Mouse (Mus musculus) small intestine, adult 2 months (tissue): Measurements from ENCODE around the gene Sim1. TPM values are rescaled to one million over a fixed set of nuclear protein-coding genes. Genes with fewer than 3 reads are reported as not detected.

Source experiments
- H3K27ac ChIP-seq: fragments of 200-500 bp; 2 replicates; pipeline ENCODE4 v1.5.1; 2012; ENCODE audit warnings: low read depth, low read length, control low read depth, inconsistent platforms; ENCODE audit not compliant: insufficient read depth
- H3K27me3 ChIP-seq: fragments of 200-500 bp; 2 replicates; pipeline ENCODE4 v1.6.1; 2012; ENCODE audit warnings: mild to moderate bottlenecking, moderate library complexity, low read length, inconsistent platforms; ENCODE audit not compliant: control insufficient read depth, insufficient read depth
- H3K36me3 ChIP-seq: fragments of 200-500 bp; 2 replicates; pipeline ENCODE4 v1.6.1; 2012; ENCODE audit warnings: mild to moderate bottlenecking, low read length, control low read depth, inconsistent platforms; ENCODE audit not compliant: control insufficient read depth, insufficient read depth
- H3K4me1 ChIP-seq: fragments of 200-500 bp; 2 replicates; pipeline ENCODE4 v1.6.1; 2012; ENCODE audit warnings: low read length, inconsistent platforms, mixed read lengths; ENCODE audit not compliant: control insufficient read depth, insufficient read depth, insufficient read length
- H3K4me3 ChIP-seq: fragments of 200-500 bp; 2 replicates; pipeline ENCODE4 v1.5.1; 2012; ENCODE audit warnings: low read depth, mild to moderate bottlenecking, control low read depth, inconsistent platforms, low read length, moderate library complexity
- CTCF ChIP-seq: fragments of 200-500 bp; IDR thresholded peaks from 2 replicates; pipeline ENCODE4 v1.5.1; 2012; ENCODE audit warnings: low read depth, mild to moderate bottlenecking, control low read depth, inconsistent platforms, low read length, moderate library complexity, mixed read lengths; ENCODE audit not compliant: insufficient replicate concordance, insufficient read length; ENCODE audit errors: extremely low read depth
- POLR2A ChIP-seq: fragments of 200-500 bp; IDR thresholded peaks from 2 replicates; pipeline ENCODE4 v1.6.1; 2012; ENCODE audit warnings: low read depth, mild to moderate bottlenecking, control low read depth, inconsistent platforms, low read length, moderate library complexity
- WGBS: fragments of 180-500 bp; shearing (Covaris S2); methylation state at CpG from one replicate; pipeline ENCODE4 v1.1.7; 2018; 5-methylcytosine and 5-hydroxymethylcytosine counted together
- polyA plus RNA-seq: library from polyadenylated mRNA; depleted of rRNA; stranded (reverse); fragments of >200 nt; gene quantifications from 2 replicates; pipeline ENCODE4 v1.2.3, GENCODE M21; 2012

Sim1 gene
- polyA plus RNA-seq, 1 experiment: not detected

DNA sequence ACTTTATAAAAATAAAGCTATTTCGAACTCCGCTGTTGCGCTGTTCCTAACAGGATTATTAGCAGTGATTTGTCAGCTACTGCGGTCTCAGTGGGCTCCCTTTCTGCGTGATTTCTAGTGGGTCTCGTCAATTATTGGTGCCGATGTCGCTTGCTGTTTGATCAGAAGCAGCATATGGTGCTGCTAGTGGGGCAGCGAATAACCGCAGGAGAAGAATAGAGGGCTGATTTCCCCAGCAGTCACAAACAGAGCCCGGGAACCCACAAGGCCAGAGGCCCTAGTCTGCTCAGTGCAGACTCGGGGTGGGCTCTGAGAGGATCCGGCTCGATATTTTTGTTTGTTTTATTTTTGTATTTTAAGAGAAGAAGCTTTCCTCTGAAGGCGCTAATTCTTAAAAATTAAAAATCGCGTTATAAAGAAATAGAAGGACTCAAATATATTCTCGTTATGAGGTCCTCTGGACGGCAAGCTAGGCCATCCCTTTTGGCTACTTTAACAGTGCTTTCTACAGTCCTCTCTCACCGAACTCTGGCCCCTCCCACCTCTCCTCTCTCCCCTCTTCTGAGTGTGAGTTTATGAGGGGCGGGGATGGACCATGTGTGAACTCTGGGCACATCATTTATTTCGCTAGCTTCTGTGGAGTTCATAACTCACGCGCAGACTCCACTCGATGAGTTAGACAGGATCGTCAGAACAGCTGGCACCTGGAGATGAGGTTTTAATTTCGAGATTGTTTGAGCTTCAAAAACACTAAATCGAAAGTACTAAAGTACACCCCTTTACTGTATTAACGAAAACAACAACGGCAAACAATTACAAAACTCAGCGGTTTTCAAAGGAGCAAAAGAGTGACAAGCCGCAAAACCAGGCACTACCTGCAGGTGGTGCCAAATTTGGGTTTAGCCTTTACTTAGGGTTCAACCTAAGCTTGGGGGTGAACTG, 3.2 kb downstream of the Sim1 start:
- H3K4me1 ChIP-seq: peaks cover 10% of the 10 kb centered on the region
- no peaks in the 10 kb centered on the region for H3K36me3 ChIP-seq
- no peak for TF ChIP-seq CTCF
- peaks cover 71% of the 10 kb centered on the region for H3K27me3 ChIP-seq
- WGBS: 8% methylated on average over 32 of the region's 32 CpGs
- H3K27ac ChIP-seq: no peak overlapping the region
- H3K4me3 ChIP-seq: no peak overlapping the region

DNA sequence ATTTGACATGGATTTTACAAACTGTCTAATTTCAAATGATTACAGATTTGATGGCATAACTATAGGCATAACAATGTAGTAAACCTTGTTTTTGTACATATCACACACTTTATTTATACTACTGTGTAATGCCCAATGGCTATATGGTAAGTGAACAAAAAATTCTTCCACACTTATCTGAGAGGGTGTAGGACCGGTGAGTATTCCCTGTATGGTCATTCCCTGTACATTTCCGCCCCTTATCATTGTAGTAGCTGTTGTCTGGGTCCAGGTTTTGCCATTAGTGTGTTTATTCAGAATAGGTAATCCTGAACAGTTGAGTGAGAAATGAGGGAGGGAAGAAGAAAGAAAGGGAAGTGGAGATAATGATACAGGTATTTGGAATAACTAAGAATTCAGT, 4.1 kb downstream of the Sim1 start:
- H3K4me3 ChIP-seq: no peak overlapping the region

DNA sequence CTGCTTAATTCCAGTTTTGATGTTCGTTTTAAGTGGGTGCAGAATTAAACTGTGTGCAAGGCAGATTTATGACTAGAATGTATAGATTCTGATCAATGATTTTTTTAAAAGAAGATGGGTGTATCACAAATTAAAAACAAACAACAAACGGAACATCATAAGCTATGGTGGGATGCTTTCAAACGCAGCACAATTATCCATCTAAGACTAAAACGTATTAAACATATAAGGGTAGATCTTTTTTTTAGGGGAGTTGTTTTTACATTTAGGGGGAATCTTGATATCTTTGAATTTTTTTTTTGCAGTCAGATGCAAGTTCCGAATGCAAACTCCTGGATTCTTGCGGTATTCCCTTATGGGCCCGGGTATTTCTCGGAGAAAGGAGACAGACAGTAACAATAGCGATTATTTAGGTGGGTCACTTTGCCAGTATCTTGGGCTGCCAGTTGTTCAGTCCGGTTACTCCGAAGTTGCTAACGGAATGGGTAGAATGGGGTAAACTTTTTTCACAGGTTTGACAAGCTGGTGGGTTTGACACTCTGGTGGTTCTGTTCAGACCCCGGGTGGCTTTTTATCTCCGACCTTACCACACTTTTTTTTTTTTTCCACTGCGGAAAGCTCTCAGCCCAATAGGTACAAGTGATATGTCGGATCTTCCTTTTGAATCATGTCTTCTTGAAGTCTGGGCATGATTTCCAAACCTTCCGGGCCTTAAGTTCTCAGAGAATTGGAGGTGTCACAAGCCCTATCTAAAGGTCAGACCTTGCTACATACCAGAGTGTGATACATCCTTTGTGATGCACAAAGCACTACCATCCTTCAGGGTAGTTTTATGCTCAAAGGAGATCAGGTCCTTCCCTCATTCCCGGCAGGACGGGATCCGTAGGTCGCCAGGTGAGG, 5.5 kb downstream of the Sim1 start:
- no peak overlapping the region for H3K4me3 ChIP-seq
- no peak overlapping the region for H3K27ac ChIP-seq
- H3K36me3 ChIP-seq: no peaks in the 10 kb centered on the region
- H3K27me3 ChIP-seq: peaks cover 68% of the 10 kb centered on the region
- H3K4me1 ChIP-seq: 0 out of 2 replicates have a peak, but pooled peaks cover under 1% of the 10 kb centered on the region
- TF ChIP-seq POLR2A (no peak), CTCF (no peak)
- 10% methylated on average over 21 of the region's 21 CpGs for WGBS

More for the DNA sequence above, 4.1 kb downstream of the Sim1 start:
- Histone ChIP-seq H3K27ac (no peak overlapping the region), H3K27me3 (peaks cover 70% of the 10 kb centered on the region), H3K36me3 (no peaks in the 10 kb centered on the region), H3K4me1 (peaks cover 10% of the 10 kb centered on the region)
- TF ChIP-seq POLR2A (no peak), CTCF (no peak)
- 42% methylated on average over 2 of the region's 2 CpGs for WGBS

DNA sequence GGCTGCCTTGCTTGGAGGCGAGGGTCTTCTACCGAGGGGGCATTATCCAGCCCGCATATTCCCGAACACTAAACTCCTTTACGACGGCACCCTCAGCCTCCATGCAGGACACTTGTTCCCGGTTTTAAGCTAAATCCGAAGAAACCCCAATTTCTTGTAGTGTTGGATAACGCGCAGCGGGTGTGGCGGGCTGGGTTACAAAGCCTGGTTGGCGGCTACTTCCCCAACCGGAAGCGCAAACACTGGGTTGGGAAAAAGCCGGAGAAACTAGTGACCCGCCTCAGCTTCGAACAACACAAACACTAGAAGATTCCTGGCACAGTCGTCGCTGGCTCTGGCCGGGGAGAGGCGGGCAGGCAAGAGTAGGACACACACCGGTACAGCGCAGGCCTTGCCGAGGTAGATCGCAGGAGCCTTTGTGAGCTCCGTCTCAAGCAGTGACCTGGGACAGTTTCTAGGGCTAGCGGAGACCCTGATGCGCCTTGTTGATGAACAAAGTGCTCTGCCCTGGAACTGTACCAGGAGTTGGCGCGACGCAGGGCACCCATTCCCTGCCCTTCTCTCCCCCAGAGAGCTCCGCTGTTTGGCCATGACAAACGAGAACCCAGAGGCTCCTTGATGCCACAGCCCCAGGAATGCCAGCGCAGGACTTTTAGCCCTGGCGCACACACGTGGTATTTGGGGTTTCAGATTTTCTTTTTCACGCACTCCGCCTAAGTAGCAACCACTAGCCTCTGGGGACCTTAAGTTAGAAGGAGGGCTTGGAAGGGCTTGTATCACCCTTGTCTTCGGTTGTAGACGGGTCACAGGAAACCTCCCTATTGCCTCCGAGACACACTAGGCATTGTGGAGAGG, 6.4 kb downstream of the Sim1 start:
- Histone ChIP-seq H3K27me3 (peaks cover 65% of the 10 kb centered on the region), H3K27ac (no peak overlapping the region), H3K4me3 (no peak overlapping the region), H3K4me1 (no peaks in the 10 kb centered on the region), H3K36me3 (no peaks in the 10 kb centered on the region)
- 5% methylated on average over 42 of the region's 42 CpGs for WGBS
- TF ChIP-seq CTCF (no peak), POLR2A (no peak)

DNA sequence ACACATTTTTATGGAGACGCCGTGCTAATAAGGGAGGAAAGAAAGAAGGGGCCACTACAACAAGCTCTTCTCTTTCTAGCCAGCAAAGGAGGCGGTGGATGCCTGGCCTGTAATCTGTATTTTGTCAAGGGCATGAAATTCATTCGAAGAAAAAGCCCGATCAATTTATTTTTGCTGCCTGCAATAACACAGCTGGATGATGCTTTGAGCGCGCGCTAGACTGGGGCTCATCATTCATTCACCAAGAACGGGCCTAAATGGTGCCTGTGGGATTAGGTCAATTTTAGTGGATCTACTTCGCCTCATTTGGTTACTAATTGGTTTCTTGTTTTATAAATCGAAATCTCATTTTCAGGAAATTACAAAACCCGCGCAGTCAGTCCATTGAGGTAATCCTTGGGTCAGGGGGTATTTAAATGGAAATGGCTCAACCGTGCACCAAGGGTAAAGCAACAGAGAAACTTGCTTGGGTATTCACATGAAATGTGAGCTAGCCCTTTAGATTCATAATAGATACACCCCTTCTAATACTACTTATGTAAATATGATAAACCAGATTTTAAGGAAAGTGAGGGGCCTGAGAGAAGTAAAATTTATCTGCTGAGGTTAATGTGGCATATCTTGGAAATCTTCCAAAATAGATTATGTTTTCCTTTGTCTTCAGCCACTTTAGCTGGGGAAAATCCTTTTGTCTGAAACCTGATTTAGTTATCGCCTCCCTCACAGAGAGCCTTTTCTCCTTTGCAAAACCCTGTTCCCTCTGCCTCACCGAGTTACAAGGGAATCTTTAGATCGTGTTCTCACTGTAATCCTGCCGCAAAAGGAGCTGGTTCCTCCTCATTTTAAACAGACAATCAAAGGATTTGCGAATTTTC, 7.3 kb downstream of the Sim1 start:
- no peaks in the 10 kb centered on the region for H3K4me1 ChIP-seq
- WGBS: 12% methylated on average over 19 of the region's 19 CpGs
- no peak overlapping the region for H3K4me3 ChIP-seq
- peaks cover 67% of the 10 kb centered on the region for H3K27me3 ChIP-seq
- no peak overlapping the region for H3K27ac ChIP-seq
- TF ChIP-seq CTCF (no peak), POLR2A (no peak)
- H3K36me3 ChIP-seq: no peaks in the 10 kb centered on the region
